Mouse (Mus musculus): ENCODE data around the gene Cytip. TPM values are rescaled to one million over a fixed set of nuclear protein-coding genes. Genes with fewer than 3 reads are reported as not detected.
A peak's percentile ranks its signal among the peaks of the same experiment; 100 is the strongest.

Cytip gene
- total RNA-seq (2022): 10 to 100 TPM; 15.7 to 22.5 (median 20.4) TPM

DNA sequence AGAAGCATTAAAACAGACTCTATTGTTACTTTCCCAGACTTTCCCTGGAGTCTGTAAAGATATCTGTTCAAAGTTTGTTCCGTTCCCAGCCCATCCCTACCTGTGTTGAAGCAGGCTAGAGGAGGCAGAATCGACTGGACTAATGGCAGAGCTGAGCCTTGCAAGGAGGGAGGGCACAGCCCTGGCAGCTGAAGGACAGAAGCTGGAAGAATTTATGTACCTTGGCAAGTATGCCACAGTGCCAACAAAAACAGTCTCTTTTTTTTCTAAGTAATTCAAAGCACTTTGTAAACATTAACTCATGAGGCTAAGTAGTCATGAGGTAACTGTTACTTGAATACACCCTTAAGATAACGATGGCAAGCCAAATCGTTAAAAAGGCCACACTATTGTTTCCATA, at the start of gene Cytip:
Gene Cytip, minus strand, starts transcription at position 187 of the 400 bp plus-strand sequence.
- peak; percentile 50 for DNase-seq

DNA sequence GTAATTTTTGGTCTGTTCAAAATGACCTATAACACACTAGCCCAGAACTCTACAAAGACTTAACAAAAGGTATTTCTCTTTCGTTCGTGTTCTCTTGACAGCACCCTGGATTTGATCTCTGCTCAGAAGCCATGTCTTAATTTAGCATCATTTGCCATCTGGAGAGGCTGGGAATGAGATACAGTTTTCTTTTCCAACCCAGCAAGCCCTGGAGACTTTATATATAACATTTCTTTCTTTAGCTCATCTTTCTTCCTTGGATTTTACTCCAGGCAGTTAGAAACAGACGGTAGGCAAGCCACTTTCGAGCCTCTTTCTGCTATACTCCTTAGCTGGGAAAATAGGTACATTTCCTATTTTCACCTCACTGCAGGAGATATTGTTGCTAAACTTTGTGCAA, 45.3 kb upstream of the Cytip start:
- DNase-seq: no peak

DNA sequence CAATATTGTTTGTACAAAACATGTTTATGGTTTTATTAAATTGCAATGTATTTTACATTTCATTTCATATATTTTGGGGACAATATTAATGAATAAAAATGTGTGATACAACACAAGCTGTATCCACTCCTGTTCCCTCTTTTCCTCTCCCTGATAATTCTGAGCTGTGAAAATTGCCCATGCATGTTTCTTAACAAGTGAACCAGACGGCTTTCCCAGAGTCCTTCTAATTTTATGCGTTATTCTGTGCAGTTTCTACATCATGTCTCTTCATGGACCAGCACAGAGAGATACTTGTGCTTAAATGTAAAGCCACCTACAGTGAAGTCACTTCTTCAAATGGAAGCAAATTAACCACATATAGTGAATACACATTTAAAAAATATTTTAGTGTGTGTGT, 42.2 kb upstream of the Cytip start:
- no peak for DNase-seq

DNA sequence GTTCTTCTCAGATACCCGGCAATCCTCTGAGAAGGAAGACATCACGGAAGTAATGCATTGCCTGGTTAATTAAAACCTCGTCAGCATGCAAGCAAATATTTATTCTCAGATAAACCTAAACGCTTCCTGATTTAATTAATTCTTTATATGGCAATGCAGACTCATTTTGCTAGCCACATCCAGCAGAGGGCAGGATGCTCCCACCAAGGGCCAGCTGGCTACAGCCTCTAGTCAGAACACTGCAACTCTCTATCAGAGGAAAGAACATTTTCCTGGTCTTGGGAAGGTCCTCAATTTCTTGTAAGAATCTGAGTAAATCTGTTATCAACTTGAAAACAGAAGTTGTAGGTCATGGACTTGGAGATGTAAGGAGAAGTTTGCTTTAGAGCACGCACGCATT, 4.1 kb upstream of the Cytip start:
- peak; percentile 32 for DNase-seq

DNA sequence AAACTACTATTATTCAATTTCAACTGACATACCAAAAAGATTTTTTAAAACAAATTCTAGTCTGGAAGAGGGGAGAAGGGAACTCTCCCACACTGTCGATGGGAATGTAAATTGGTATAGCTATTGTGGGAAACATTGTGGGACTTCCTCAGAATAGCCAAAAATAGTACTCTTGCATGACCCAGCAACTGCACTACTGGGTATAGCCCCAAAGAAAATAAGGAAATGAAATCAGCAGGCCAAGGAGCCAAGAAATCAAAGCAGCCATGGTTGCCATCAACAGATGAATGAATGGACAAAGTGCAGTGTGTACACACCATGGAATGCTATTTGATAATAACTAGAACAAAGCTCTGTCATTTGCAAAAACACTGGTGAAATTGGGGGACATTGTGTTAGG, 1.5 kb upstream of the Cytip start:
- DNase-seq: no peak

DNA sequence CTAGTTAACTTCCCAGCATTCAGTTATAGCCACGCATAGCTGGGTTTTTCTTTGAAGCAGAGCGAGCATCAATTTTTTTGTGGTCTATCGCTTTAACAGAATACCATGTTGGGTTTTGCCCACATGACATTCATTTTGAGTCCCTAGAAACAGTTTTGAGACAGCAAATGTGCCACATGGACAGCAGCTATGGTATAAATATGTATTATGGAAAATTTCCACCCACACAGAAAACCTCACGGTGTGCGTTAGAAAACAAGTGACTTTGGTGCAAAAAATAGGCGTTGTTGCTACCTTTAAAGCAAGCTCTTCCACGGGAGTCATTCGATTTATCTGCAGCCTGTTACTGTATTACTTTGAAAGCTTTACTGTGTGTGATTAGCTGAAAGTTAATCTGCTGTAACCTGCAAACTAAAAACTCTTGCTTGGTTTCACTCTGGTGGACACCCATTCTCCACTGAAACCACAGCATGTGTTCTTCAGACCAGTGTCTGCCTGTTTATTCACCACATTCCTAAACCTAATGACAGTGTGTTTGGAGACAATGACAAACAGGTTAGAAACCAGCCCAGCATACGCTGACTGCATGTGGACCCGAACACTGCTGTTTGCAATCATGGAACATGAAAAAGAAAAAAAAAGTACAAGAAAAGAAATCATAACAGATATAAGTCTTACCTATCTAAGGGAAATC, 763 bp downstream of the Cytip start:
- DNase-seq: no peak

DNA sequence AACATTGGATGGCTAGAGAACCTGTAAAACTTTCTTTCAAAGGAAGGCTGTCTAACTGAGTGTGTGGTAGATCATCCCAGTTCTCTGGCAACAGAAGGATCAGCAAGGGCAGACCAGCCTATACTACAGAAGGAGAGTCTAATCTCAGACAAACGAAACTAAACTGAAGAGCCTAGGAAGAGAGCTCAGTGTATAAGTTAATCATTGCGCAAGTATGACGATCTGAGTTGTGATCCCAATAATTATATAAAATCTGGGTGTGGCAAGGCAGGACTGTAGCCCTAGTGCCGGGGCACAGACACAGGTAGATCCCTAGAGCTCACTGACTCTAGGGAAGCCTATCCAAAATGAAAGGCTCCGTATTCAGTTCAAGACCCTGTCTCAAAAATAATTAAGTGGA, 3.2 kb downstream of the Cytip start:
- no peak for DNase-seq

DNA sequence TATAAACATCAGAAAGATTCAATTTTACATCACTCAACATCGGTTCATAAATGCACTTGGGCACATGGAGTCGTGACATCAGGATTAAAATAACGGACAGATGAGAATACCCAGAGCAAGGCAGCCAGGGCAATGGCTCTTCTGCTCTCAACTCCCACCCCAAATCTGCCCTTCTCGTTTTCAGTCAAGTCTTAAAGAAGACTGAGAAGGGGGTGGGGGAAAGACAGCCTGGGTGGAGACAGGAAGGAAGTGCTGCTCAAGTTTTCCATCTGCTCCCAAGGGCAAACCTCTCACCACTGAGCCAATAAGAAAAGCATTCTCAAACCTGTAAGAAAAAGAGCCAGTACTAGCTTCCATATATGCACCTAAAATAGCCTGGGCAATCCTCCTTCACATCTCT, 5.8 kb downstream of the Cytip start:
- DNase-seq: no peak

DNA sequence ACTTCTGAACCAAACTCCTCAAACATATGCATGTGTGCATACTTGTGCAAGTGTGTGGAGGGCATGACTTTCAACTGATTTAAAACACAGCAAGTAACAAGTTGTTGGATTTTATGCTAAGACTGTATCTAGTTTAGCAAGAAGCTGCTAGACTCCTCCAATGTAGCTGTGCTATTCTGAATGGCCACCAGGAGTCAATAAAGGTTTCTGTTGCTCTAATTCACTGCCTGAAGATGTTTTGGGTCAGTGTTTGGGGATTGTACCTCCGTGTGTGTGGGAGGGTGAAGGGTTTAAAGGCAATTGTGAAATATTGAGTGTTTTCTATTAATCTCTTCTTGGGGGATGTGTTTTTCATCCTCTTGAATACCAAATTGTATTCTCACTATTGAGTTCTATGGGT, 6.4 kb downstream of the Cytip start:
- no peak for DNase-seq

DNA sequence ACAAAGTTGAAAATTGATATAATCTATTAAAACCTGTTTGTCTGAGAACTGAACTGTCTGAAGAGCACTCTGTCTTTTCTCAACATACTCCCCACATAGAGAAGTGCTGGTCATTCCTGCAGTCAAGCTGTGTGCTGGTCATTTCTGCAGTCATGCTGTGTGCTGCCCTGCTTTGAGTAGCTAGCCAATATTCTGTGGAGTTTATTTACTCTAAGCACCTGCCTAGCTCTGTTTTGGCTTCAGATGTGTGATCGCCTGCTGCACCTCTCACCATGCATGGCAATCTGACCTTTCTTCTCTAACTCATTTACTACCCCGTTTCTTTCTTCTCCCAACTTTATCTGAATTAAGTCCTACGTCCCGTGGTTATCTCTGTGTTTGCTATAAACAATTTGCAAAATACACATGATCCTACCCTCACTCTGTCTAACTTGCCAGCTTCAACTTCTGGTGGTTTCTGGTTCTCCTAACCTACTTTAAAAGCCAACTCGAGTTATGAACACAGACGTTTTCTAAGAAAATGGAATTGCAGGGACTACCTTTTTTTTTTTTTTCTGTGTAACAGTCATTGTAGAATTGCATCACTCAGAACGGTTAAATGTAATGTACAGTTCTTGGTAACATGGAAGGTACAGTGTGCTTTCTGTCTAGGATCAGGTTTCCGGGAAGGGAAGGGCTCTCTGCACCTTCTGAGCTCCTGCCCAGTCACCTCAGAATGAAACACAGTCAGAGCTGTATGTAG, 7.9 kb downstream of the Cytip start:
- no peak for DNase-seq

DNA sequence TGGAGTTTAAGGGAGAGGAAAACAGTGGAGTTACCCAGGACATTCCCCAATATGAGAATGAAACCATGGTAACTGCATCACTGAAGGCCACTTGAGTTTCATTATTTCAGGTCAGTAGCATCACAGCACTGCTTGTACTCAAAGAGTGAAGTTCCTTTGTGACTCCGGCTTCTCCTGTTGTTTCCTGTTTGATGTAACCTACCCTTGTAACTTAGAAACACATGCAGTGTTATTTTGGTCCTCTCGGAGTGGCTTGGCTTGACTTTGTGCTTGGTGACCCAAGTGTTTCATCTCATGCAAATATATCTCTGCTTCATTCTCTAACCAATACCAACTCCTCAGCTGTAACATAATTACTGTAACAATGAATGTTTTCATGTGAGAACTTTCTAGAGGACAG, 11.1 kb downstream of the Cytip start:
- DNase-seq: no peak

DNA sequence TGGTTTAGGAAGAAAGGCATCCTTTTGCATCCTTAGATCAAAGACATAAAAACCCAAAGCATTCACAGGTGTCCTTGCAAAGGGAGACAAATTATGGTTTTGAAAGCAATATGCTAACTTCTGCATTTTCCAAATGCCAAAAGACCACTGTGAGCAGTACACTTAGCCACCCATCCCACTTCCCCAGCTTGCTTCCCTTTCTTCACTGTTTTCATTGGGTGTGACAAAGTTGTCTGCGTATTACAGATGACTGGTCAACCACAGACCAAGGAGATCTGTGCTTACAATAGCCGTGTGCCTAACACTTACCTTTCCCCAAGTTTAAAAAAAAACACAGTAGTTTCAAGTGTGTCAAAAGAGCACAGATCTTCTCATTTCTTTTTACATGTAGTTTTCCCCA, 11.7 kb downstream of the Cytip start:
- DNase-seq: no peak

DNA sequence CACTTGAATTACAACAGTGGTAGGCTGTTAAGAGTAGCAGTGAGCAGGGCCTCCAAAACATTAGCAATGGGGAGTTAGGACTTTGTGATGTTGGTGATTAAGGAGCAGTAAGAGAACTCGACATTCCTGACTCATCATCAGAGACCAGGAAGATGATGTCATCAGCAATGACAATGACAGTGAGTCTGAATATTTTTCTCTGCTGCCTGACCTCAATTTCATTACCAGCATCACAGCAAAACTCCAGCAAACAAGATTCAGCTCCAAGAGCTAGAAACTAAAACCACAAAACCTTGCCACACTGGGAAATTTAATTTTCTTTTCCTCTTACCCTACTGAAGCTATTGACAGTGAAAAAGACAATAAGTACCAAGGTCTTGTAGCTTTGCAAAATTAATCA, 14.6 kb downstream of the Cytip start:
- no peak for DNase-seq

DNA sequence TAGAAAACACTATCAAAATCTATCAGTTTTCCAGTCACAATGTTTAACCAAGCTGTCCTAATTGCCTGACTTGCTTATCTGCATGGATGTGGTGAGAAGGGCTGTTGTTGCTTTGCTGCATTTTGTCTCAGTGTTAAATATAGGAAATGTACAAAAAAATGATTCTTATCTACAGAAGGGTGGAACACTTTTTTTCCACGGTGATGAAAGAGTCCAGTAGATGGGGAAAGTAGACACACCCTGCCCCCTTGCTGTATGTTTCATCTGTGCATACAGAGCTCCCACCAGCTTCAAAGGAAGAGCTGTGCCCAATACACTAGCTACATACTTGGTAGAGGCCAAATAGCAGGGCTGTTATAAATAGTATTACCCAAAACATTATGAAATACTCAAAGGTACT, 16.3 kb downstream of the Cytip start:
- DNase-seq: no peak

DNA sequence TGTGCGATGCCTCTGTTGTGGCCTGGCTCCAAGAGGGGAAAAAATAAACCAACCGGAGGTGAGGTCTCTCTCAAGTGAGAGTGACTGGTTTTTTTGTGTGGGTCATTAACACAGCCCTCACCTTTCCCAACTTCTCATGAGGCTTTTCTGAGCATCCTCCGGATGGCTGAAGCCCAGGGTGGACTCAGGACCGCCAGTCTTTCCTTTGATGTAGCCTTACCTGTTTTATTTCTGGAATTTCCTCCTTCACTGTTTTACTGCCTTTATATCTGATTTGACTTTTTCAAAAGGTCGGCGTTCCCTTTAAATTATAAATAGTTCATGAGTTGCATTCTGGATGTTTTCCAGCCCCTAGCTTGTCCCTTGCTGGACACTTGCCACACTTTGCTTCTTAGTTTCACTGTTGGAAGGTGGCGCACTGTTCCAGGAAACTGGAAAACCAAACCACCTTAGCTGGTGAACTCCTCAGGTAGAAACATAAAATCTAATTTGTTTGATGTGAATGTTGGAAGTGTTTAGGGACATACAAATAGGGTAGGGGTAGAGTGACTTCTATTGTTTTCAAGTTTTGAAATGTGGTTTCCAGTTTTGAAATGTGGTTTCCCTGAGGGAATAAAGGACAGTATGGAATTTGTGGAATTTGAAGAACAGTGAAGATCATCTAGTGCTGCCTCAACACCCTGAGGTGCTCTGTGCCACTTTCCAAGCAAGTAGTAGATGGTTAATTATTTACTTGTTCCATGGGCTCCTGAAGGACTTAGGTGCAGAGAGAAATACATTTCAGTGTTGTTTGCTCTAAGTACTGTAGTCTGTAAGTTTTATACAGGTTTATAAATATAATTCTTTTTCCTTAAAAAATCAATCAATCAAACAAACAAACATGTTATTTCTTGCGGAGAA, 19.7 kb downstream of the Cytip start:
- no peak for DNase-seq

DNA sequence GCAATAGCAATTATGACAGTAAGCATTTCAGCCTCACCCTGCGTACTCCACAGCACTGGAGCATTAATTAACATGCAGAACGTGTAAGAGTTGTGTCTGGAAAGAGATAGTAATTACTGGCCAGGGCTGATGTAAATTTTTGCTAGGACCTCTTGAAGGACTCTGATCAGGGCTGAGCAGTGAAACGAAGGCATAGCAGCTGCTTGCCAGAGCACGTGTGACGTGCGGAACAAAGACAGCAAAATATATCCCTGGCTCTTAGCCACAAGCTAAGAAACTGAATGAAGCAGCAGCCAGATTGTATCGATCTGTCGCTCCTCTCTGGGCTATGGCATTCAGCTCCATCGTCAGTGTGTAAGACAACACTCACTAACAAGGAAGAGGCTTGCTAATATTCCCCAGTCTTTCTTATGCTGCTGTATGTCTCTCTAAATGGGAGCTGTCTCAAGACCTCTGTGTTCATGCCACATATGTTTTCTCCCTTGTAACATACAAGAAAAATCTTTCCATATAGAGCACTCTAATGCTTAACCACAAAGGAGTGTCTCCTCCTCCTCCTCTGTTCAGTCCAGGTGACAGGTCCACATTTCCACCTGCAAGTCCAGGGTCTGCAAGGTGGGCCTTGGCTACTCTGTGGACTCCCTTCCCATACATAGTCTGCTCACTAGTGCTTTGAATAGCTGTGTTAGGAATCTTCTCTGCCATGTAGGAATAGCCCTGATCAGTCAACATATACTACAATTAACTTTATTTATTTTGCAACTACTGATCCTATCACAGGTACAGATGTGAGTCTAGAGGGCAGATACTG, 20.7 kb downstream of the Cytip start:
- no peak for DNase-seq

DNA sequence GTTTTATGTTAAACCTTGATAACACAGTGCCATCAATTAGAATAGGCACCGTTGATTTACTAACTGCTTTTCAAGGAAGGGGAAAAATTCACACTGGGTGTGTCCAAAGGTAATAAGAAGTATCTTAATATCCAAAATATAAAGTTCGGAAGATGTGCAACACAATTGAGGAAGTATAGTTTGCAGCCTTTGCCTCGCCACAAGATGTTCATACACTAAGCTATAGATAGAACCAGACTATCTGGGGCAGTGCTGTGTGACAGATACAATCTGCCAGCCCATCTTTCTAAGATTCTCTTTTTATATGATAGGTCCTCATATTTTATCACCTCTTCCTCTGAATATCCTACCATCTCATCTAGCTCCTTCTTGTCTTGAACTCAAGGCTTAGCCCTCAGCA, 22.4 kb downstream of the Cytip start:
- DNase-seq: no peak

DNA sequence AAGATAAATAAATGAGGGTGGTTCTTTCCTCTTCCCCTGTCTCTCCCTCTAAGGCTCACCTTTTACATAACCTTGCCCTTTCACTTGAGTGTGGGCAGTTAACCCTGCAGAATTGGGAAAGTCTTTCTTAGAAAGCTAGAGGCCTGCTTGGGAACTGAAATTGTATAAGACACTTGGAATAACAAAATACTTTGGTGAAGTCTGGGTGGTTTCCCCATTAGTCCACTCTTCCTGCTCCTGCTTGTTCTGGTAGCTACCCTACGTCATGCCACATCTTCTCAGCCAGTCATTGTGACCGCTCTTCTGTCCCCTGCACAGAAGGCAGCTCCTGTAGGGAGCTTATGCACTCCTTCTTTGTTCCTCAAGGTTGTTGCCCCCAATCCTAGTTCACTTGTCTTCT, 26.2 kb downstream of the Cytip start:
- no peak for DNase-seq

DNA sequence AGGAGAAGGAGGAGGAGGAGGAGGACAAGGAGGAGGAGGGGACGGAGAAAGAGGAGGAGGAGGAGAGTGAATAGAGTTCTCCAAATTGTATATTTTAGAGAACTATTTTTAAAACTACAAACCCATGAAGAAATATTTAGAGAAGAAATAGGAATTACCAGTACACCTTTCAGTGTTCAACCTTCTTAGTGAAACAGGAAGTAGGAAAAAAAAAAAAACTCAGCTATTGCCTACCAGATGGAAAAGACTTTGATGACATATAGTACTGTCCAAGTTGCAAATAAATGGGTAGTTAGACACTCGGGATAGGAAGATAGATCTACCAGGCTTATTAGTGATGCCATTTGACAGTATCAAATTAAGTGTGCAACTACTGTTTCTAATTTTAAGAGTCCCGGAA, 27.7 kb downstream of the Cytip start:
- no peak for DNase-seq

DNA sequence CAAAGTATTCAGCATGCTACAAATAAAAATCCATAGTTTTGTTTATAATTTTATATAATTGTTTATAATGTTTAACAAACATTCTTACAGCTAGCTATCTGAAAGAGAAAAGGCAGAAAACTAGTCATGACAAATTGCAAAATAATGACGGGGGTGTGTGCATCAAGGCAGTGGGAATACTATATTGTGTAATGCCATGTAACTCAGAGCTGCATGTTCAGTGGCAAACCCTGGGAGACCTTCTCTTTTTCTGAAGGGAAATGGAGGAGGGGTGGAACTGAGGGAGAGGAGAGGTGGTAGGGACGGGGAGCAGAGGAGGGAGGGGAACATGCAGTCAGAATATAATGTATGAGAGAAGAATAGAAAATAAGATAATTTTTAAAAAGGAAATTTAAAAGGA, 28.6 kb downstream of the Cytip start:
- no peak for DNase-seq

DNA sequence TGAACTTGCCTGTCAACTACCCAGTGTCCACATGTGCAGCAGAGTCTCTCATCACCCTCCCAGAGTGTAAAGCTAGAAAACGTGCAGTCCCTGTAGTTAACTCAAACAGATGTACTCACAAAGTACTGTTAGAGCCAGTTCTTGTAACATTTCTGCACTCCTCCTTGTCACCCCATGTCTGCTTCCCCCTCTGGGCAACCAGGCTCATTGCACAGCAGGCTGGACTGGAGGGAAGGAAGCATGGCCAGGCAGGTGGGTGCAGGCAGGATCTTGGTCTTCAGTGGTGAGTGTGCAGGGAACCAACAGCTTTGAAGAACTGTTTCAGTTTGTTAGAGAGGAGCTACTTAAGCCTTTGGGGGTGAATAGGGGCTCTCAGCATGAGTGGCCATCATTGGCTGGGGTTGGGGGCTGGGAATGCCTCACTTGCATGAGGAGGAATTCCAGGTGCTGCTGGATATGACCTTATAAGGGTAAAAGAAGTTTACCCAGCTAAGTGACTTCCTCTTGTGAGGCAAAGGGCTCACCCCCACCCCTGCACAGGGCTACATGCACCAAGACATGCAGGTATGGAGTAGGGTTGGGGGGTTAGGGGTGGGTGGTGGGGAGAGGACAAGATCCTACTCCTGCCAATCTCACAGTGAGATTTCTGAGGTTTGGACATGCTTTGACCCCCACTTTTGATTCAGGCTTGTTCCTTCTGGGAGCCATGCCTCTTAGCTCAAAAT, 31.7 kb downstream of the Cytip start:
- no peak for DNase-seq

DNA sequence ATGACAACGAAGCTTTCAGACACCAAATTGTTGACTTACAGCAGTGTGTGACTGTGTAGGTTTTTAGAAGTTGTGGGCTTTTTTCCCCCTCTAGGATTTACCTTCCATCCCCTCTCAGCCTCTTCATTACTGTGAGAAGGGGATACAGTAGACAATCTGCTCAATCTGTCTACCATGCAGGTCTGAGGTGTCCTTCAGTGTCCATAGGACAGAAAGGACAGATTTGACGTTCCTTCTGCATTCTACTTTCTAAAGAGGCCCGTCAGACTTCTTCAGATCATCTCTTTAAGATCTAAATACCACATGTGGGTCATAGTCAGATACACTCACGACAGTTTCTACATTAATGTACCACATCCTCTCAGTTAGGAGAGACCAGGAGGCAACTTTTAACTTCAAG, 33.5 kb downstream of the Cytip start:
- no peak for DNase-seq
